Mouse (Mus musculus): ENCODE measurements around the gene Atp8b2.

GRCm38 (mm10) chr3:89962751-89963220 lies 522 bp downstream of the Atp8b2 start:
- no peak for TF ChIP-seq CTCF (IDR thresholded peaks at IDR 0.05; ENCODE audit: low read depth)
- TF ChIP-seq EP300 (optimal IDR thresholded peaks at IDR 0.05): no peak

Data from stomach, postnatal 0 days (tissue).